8 mouse cellular contexts compared by ENCODE assay signal in genomic region chr2:128078859-128079258, GRCm38 (mm10). TPM values are rescaled to one million over a fixed set of nuclear protein-coding genes. Genes with fewer than 3 reads are reported as not detected.
DNase-seq lines count a peak whose midpoint lies in the region; ATAC-seq and TF ChIP-seq lines count a peak whose summit lies in the region.

No protein-coding gene starts in this region.

- no peak overlapping the region for H3K9ac ChIP-seq in kidney, embryonic 16.5 days (replicated peaks; ENCODE audit: low read length)

- H3K27ac ChIP-seq in kidney, embryonic 16.5 days (ENCODE audit: low read length) = no peak overlapping the region

- 31% methylated on average over 5 of the region's 5 CpGs for WGBS in kidney, embryonic 16.5 days

- no peak overlapping the region for H3K4me2 ChIP-seq in kidney, embryonic 16.5 days (replicated peaks; ENCODE audit: low read depth, low read length)

- H3K36me3 ChIP-seq in E14TG2a.4 (ENCODE audit: insufficient read depth, low read length) = no peaks in the 10 kb centered on the region
- H3K36me3 ChIP-seq in kidney, embryonic 16.5 days (ENCODE audit: insufficient read depth, low read length) = no peaks in the 10 kb centered on the region

- H3K27me3 ChIP-seq in E14TG2a.4 (ENCODE audit: insufficient read depth, low read length) = no peaks in the 10 kb centered on the region
- peaks cover 4% of the 10 kb centered on the region; the same call in 1 of the 2 replicates for H3K27me3 ChIP-seq in kidney, embryonic 16.5 days (ENCODE audit: insufficient read depth, low read length)

- no peaks in the 10 kb centered on the region for H3K4me1 ChIP-seq in E14TG2a.4 (replicated peaks; ENCODE audit: low read depth, low read length)
- H3K4me1 ChIP-seq in kidney, embryonic 16.5 days (ENCODE audit: insufficient read depth, low read length) = peaks cover 3% of the 10 kb centered on the region; the same call in 1 of the 2 replicates

- DNase-seq in heart, adult 18-20 months = peak; percentile 26 to 39
- no peak for DNase-seq in heart, postnatal 25 days (ENCODE audit: low spot score)
- peak; percentile 60 for DNase-seq in embryo, embryonic 10.5 days (ENCODE audit: low spot score)
- peak; percentile 22 for DNase-seq in skeletal muscle tissue, adult 2 months (ENCODE audit: low read depth, low spot score)
- no peak for DNase-seq in spleen, postnatal 4 days (ENCODE audit: low spot score in 2 of 2)
- no peak for DNase-seq in lung, postnatal 4 days

- no peak overlapping the region for H3K4me3 ChIP-seq in E14TG2a.4 (replicated peaks; ENCODE audit: low read length)
- H3K4me3 ChIP-seq in kidney, embryonic 16.5 days (ENCODE audit: low read length) = no peak overlapping the region

- TF ChIP-seq CTCF in E14TG2a.4 (conservative IDR thresholded peaks at IDR 0.05; ENCODE audit: low read length) = peak; percentile 11

- intact Hi-C loops in heart, postnatal 25 days (cut with DNase I) = loop anchor here (2.0 kb wide), 2 partner anchors 318 to 494 kb away; no protein-coding TSS in a partner anchor

- peak; percentile 75; the same call in 1 of the 2 replicates for ATAC-seq in kidney, embryonic 16.5 days (ENCODE audit: low FRiP score, low TSS enrichment)

- H3K9me3 ChIP-seq in E14TG2a.4 (ENCODE audit: low read length) = no peaks in the 10 kb centered on the region
- H3K9me3 ChIP-seq in kidney, embryonic 16.5 days (ENCODE audit: low read length) = no peaks in the 10 kb centered on the region

RNA-seq across cellular contexts. Expression of gene Bcl2l11, which starts 47.0 kb away (rescaled TPM):
- 10 to 100 TPM in 1 of 2 experiments, 1 to 10 TPM in 1; 8.1 to 10.3 TPM for total RNA-seq in heart, adult 18-20 months (2021)
- 10 to 100 TPM; 15.2 to 18.8 TPM for total RNA-seq in heart, postnatal 25 days (2021)
- polyA plus RNA-seq in kidney, embryonic 16.5 days (2015; fragmentation: Nextera tagmentation; extraction: Ambion mirVana) = 25.6 and 28.2 TPM in 2 replicates

Comparison
In these comparisons a context has a peak if more than half of its experiments do, and no peak if none do; other contexts are left out.
1. DNase-seq: peak in heart, adult 18-20 months (2 of 2), embryo, embryonic 10.5 days (single experiment) and skeletal muscle tissue, adult 2 months (single experiment); none in heart, postnatal 25 days (single experiment), spleen, postnatal 4 days (0 of 2) and lung, postnatal 4 days (0 of 2).